Mouse (Mus musculus) liver, embryonic 14.5 days (tissue): ENCODE data around the gene P2rx7.

Experiments used
- CTCF ChIP-seq: IDR thresholded peaks from 2 replicates; pipeline ENCODE4 v1.5.1; 2016; ENCODE audit warnings: antibody characterized with exemption, low read depth, control low read depth
- EP300 ChIP-seq: IDR thresholded peaks from 2 replicates; pipeline ENCODE4 v1.6.1; 2016; ENCODE audit warnings: antibody characterized with exemption, low read depth

DNA sequence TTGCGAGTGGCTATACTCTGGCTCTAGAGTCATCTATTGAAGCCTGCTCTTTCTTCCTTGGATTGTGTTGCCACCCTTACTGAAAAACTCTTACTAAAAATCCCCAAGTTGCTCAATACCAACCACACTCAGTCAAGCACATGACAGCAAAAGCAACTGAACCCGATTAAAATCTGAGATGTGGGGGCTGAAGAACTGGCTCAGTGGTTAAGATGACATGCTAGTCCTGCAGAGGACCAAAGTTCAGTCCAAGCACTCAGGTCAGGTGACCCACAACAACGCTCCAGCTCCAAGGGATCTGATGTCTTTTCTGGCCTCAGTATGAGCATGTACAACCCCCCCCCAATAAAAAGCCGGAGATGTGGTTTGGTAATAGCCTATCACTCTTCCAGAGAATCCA lies 60.9 kb downstream of the P2rx7 start:
- TF ChIP-seq CTCF (no peak), EP300 (no peak)
